Mouse (Mus musculus) kidney, embryonic 15.5 days (tissue): ENCODE measurements around the gene Gm15091. TPM values are rescaled to one million over a fixed set of nuclear protein-coding genes. Genes with fewer than 3 reads are reported as not detected.
"Not testable (repeated sequence)": the region's sequence is repeated elsewhere in the genome, so short reads cannot be mapped to it uniquely, and the experiment has no call there.

ENCODE experiments used
- ATAC-seq: fragments of 200-750 bp; cut with Nextera tagmentation; replicated peaks from 2 replicates; pipeline ENCODE4 v1.8.0; 2017; ENCODE audit warnings: moderate TSS enrichment; ENCODE audit not compliant: low FRiP score
- H3K27ac ChIP-seq: fragments of 300-500 bp; sonication (generic); 2 replicates; pipeline ENCODE4 v1.5.1; 2015; ENCODE audit warnings: mild to moderate bottlenecking, inconsistent platforms
- H3K27me3 ChIP-seq: fragments of 300-500 bp; sonication (generic); 2 replicates; pipeline ENCODE4 v1.6.1; 2015; ENCODE audit warnings: inconsistent platforms
- H3K36me3 ChIP-seq: fragments of 300-500 bp; sonication (generic); 2 replicates; pipeline ENCODE4 v1.6.1; 2015; ENCODE audit warnings: inconsistent platforms
- H3K4me1 ChIP-seq: fragments of 300-500 bp; sonication (generic); 2 replicates; pipeline ENCODE4 v1.6.1; 2015; ENCODE audit warnings: inconsistent platforms
- H3K4me2 ChIP-seq: fragments of 300-500 bp; sonication (generic); 2 replicates; pipeline ENCODE4 v1.6.1; 2015; ENCODE audit warnings: moderate library complexity, mild to moderate bottlenecking, inconsistent platforms
- H3K4me3 ChIP-seq: fragments of 300-500 bp; sonication (generic); replicated peaks from 2 replicates; pipeline ENCODE4 v1.5.1; 2015; ENCODE audit warnings: mild to moderate bottlenecking, inconsistent platforms
- H3K9ac ChIP-seq: fragments of 300-500 bp; sonication (generic); 2 replicates; pipeline ENCODE4 v1.6.1; 2015; ENCODE audit warnings: mild to moderate bottlenecking, inconsistent platforms
- H3K9me3 ChIP-seq: fragments of 300-500 bp; sonication (generic); replicated peaks from 2 replicates; pipeline ENCODE4 v1.6.1; 2016; ENCODE audit warnings: inconsistent platforms
- WGBS: fragments of 180-500 bp; shearing (Covaris S2); methylation state at CpG from one replicate; pipeline ENCODE4 v1.1.7; 2015; ENCODE audit warnings: mixed read lengths; 5-methylcytosine and 5-hydroxymethylcytosine counted together
- polyA plus RNA-seq: library from polyadenylated mRNA; unstranded; fragments of >200 nt; fragmentation: Nextera tagmentation; extraction: Ambion mirVana; gene quantifications from 2 replicates; pipeline ENCODE4 v1.2.1, GENCODE M21; 2015

Gm15091 gene
- polyA plus RNA-seq, result not detected in 2 replicates

DNA sequence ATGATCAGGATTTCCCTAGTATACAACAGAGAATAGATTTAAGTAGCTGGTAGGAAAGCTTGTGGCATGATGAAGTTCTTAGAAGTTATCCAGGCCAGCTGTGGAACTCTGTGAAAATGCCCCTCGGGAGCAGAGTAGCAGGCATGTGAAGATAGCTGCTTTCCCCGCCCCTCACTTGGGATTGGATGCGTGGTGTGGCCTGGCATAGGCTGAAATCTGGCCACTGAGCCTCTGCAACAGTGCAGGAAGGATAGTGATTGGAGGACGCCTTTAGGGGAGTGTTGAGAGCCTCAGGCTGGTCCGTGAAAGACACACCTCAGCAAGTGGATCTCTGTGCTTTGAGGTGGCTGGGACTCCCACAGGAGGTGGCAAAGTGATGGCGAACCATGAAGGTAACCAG lies at the start of gene Gm15091:
Gene Gm15091 (plus strand): TSS at position 301 of the 400 bp plus-strand sequence.
- H3K27ac ChIP-seq, ATAC-seq, H3K4me2 ChIP-seq, H3K27me3 ChIP-seq, H3K9ac ChIP-seq, H3K4me1 ChIP-seq, H3K36me3 ChIP-seq, H3K9me3 ChIP-seq, H3K4me3 ChIP-seq: not testable (repeated sequence)
- WGBS, result 85% methylated on average over 5 of the region's 6 CpGs

Other genes starting within 250 kb of the Gm15091 start
- gene Gm15097, start 157.2 kb upstream of the Gm15091 start, polyA plus RNA-seq, result not detected in 2 replicates